Mouse (Mus musculus) G1E (cell line): ENCODE measurements around the gene Tomm5.

Source experiments
- CTCF ChIP-seq: IDR thresholded peaks from 2 replicates; pipeline ENCODE4 v1.5.1; 2012; ENCODE audit warnings: low read depth, low read length, inconsistent platforms, mixed read lengths
- GATA1 ChIP-seq: IDR thresholded peaks from 2 replicates; pipeline ENCODE4 v1.6.1; 2012; ENCODE audit warnings: borderline replicate concordance, low read length, inconsistent platforms, mixed read lengths
- POLR2AphosphoS5 ChIP-seq: IDR thresholded peaks from 2 replicates; pipeline ENCODE4 v1.6.1; 2012; ENCODE audit warnings: low read depth, low read length, inconsistent platforms; ENCODE audit not compliant: insufficient replicate concordance
- TAL1 ChIP-seq: conservative IDR thresholded peaks from 2 replicates; pipeline ENCODE4 v1.6.1; 2012; ENCODE audit warnings: low read depth, low read length, inconsistent platforms, mixed read lengths

DNA sequence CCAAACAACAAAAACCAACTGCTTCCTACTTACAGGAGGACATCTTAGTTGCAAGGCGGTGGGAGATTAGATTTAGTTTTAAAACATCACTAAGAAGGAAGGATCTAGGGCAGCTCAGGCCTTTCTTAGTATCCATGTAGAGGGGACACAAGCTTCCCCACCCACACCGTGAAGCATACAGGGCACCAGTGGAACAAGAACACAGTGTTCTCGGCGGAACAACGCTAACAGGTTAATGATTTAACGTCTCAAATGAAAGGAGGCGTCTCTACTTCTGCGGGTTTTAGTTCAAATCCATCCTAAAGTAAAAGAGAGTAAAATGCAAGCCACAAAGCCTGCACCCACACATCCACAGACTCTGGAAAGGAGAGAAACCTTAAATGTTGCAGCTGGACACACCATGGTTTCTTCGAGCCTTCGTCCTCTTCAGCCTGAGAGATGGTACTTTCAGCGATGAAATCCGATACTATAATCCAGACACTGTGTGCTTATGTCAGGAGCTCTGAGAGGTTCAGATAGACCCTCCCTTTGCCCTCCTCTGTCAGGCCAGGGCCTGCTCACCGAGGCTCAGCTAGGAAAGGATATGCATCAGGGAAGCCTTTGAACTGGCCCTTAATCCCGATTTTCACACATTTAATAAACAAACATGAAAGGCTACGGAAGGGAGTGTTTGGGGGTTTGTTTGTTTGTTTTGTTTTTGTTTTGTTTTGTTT is 35.5 kb downstream of the Tomm5 start:
- no peak for TF ChIP-seq CTCF
- no peak for TF ChIP-seq TAL1
- no peak for TF ChIP-seq POLR2AphosphoS5
- TF ChIP-seq GATA1: no peak
